Mouse (Mus musculus) stomach, embryonic 16.5 days (tissue): ENCODE measurements at regions not wholly inside any gene's neighbourhood (a gene's known extent, or its start where the extent isn't known, plus 50 kb on each side); places are given as distances from the start of the nearest gene placed in this dataset.

Experiments
- ATAC-seq: fragments of 200-750 bp; cut with Nextera tagmentation; 2 replicates; pipeline ENCODE4 v1.8.0; 2017; ENCODE audit warnings: moderate number of reproducible peaks, moderate TSS enrichment; ENCODE audit not compliant: insufficient read depth, low FRiP score
- H3K27ac ChIP-seq: fragments of 300-500 bp; sonication (generic); 2 replicates; pipeline ENCODE4 v1.5.1; 2014; ENCODE audit warnings: low read length
- H3K27me3 ChIP-seq: fragments of 300-500 bp; sonication (generic); 2 replicates; pipeline ENCODE4 v1.6.1; 2014; ENCODE audit warnings: low read length, control low read depth, mixed read lengths; ENCODE audit not compliant: control insufficient read depth, insufficient read depth
- H3K36me3 ChIP-seq: fragments of 300-500 bp; sonication (generic); 2 replicates; pipeline ENCODE4 v1.6.1; 2014; ENCODE audit warnings: low read length; ENCODE audit not compliant: control insufficient read depth, insufficient read depth
- H3K4me1 ChIP-seq: fragments of 300-500 bp; sonication (generic); 2 replicates; pipeline ENCODE4 v1.6.1; 2014; ENCODE audit warnings: low read length, control low read depth, mixed read lengths; ENCODE audit not compliant: control insufficient read depth, insufficient read depth
- H3K4me2 ChIP-seq: fragments of 300-500 bp; sonication (generic); 2 replicates; pipeline ENCODE4 v1.6.1; 2014; ENCODE audit warnings: low read depth, low read length, mixed read lengths
- H3K4me3 ChIP-seq: fragments of 300-500 bp; sonication (generic); replicated peaks from 2 replicates; pipeline ENCODE4 v1.5.1; 2014; ENCODE audit warnings: mild to moderate bottlenecking, low read length
- H3K9ac ChIP-seq: fragments of 300-500 bp; sonication (generic); 2 replicates; pipeline ENCODE4 v1.6.1; 2014; ENCODE audit warnings: low read length
- H3K9me3 ChIP-seq: fragments of 300-500 bp; sonication (generic); replicated peaks from 2 replicates; pipeline ENCODE4 v1.6.1; 2016; ENCODE audit warnings: low read length, control low read depth; ENCODE audit not compliant: control insufficient read depth
- WGBS: fragments of 180-500 bp; shearing (Covaris S2); extraction: QIAGEN DNeasy Blood & Tissue Kit; methylation state at CpG from one replicate; pipeline ENCODE4 v1.1.7; 2014; 5-methylcytosine and 5-hydroxymethylcytosine counted together

GRCm38 (mm10) chr12:39724172-39724571, 313.7 kb downstream of the Arl4a start:
- Histone ChIP-seq H3K4me2 (no peak overlapping the region), H3K4me3 (no peak overlapping the region), H3K27ac (no peak overlapping the region), H3K9me3 (no peaks in the 10 kb centered on the region), H3K27me3 (no peaks in the 10 kb centered on the region), H3K36me3 (no peaks in the 10 kb centered on the region), H3K9ac (no peak overlapping the region), H3K4me1 (no peaks in the 10 kb centered on the region)
- WGBS: 87% methylated on average over 2 of the region's 2 CpGs
- ATAC-seq: no peak

- no peak overlapping the region for H3K4me2 ChIP-seq
- H3K27ac ChIP-seq: no peak overlapping the region
- H3K9me3 ChIP-seq: no peaks in the 10 kb centered on the region
- no peak overlapping the region for H3K4me3 ChIP-seq
- no peaks in the 10 kb centered on the region for H3K4me1 ChIP-seq
- 48% methylated on average over 4 of the region's 4 CpGs for WGBS
- no peaks in the 10 kb centered on the region for H3K36me3 ChIP-seq
- no peaks in the 10 kb centered on the region for H3K27me3 ChIP-seq
- no peak overlapping the region for H3K9ac ChIP-seq
- ATAC-seq: no peak
Observed at GRCm38 (mm10) chr12:39715120-39715519, 322.7 kb downstream of the Arl4a start.

DNA sequence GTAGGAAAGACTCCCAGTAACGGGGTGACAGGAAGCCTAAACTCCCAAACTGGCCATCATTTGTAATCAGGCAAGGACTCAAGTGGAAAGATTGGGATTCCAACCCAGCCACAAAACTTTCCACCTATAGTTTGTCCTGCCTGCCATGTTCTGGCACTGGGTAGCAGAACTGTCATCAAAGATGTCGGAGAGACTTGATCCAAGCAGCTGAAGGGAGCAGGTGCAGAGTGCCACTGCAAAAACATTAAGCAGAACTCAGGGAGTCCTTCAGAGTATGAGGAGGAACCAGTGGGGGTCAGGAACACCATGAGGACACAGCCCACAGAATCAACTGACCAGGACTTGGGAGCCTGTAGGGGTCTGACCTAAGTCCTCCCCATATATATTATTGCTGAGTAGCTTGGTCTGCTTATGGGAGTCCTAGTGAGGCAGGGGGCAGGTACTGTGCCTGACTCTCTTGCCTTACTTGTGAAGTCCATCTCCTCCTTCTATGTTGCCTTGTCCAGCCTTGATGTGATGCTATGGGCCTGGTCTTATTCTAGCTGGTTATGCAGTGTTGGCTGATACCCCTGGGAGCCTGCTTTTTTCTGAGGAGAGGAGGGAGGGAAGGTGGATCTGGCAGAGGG, 323.5 kb downstream of the Arl4a start:
- no peak overlapping the region for H3K4me3 ChIP-seq
- WGBS: 92% methylated on average over 2 of the region's 2 CpGs

GRCm38 (mm10) chr12:39711807-39712206, 326.0 kb downstream of the Arl4a start:
- no peak overlapping the region for H3K27ac ChIP-seq

More for the DNA sequence above, 323.5 kb downstream of the Arl4a start:
- no peaks in the 10 kb centered on the region for H3K27me3 ChIP-seq
- H3K9me3 ChIP-seq: no peaks in the 10 kb centered on the region
- no peaks in the 10 kb centered on the region for H3K4me1 ChIP-seq
- H3K27ac ChIP-seq: no peak overlapping the region
- no peaks in the 10 kb centered on the region for H3K36me3 ChIP-seq
- ATAC-seq: no peak
- H3K4me2 ChIP-seq: no peak overlapping the region
- no peak overlapping the region for H3K9ac ChIP-seq

DNA sequence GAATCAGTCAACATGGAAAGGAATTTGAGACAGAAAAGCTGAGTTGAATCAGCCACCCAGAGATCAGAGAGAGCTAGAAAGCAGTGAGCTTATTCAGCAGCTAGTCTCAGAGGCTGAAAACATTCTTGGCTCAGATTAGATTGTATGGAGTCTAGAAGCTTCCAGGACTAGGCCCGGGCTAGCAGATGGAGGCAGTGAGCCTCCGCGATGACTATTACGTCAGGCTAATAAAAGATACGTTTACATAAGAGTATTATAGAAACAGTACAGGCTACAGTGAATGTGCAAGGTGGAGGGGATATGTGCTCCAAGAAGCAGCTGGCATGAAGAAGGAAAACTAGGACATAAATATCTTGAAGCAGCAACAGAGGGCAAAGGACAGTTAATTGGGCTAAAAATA, 328.0 kb downstream of the Arl4a start:
- Histone ChIP-seq H3K27me3 (no peaks in the 10 kb centered on the region), H3K9ac (no peak overlapping the region), H3K4me1 (no peaks in the 10 kb centered on the region), H3K4me3 (no peak overlapping the region), H3K4me2 (no peak overlapping the region), H3K27ac (no peak overlapping the region), H3K9me3 (no peaks in the 10 kb centered on the region), H3K36me3 (no peaks in the 10 kb centered on the region)
- 59% methylated on average over 5 of the region's 5 CpGs for WGBS
- ATAC-seq: no peak

More at GRCm38 (mm10) chr12:39711807-39712206, 326.0 kb downstream of the Arl4a start:
- no peak overlapping the region for H3K4me3 ChIP-seq
- H3K4me2 ChIP-seq: no peak overlapping the region
- no peaks in the 10 kb centered on the region for H3K36me3 ChIP-seq
- no peaks in the 10 kb centered on the region for H3K4me1 ChIP-seq
- H3K9me3 ChIP-seq: no peaks in the 10 kb centered on the region
- WGBS: 61% methylated on average over 1 of the region's 1 CpGs
- no peak overlapping the region for H3K9ac ChIP-seq
- ATAC-seq: no peak
- no peaks in the 10 kb centered on the region for H3K27me3 ChIP-seq

DNA sequence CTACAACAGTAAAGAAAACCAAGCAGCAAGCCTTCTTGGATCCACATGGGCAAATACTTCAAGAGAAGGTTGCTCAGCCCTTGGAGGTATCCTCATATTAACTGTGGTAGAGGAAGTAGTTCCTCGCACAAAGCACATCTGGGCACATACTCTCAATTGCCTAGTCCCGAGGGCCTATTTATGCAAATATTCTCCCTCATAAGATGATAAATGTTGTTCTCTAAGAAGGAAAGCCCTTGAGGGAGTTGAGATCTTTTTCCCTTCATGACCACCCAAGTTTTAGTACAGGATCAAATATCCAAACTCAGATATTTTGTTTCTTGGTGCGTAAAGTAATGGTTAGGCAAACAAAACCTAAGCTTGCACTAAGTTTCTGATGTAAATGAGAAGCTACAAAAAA, 340.6 kb downstream of the Arl4a start:
- 57% methylated on average over 3 of the region's 3 CpGs for WGBS
- H3K9me3 ChIP-seq: no peaks in the 10 kb centered on the region
- ATAC-seq: no peak

DNA sequence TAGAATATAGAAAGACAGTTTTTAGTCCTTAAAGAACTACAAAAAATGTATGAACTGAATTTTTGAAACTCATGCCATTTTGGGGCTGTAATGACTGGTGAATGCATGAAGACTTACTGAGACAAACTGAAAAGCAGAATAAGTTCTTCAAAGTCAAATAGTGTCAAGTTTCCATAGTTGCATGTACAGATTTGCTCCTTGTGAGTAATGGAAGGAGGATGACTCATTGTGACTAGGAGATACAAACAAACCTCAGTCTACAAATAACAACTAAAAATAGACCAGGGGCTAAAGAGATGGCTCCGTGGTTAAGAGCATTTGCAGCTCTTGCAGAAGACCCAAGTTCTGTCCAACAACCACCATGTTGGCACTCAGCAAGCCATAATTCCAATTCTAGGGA, 342.5 kb downstream of the Arl4a start:
- WGBS: 66% methylated on average over 1 of the region's 1 CpGs
- H3K36me3 ChIP-seq: no peaks in the 10 kb centered on the region
- no peaks in the 10 kb centered on the region for H3K4me1 ChIP-seq
- H3K9me3 ChIP-seq: no peaks in the 10 kb centered on the region
- H3K9ac ChIP-seq: no peak overlapping the region
- H3K4me3 ChIP-seq: no peak overlapping the region
- no peak overlapping the region for H3K27ac ChIP-seq
- ATAC-seq: no peak
- H3K27me3 ChIP-seq: no peaks in the 10 kb centered on the region
- no peak overlapping the region for H3K4me2 ChIP-seq

More for the DNA sequence above, 340.6 kb downstream of the Arl4a start:
- H3K4me1 ChIP-seq: no peaks in the 10 kb centered on the region
- H3K4me3 ChIP-seq: no peak overlapping the region
- H3K36me3 ChIP-seq: no peaks in the 10 kb centered on the region
- H3K9ac ChIP-seq: no peak overlapping the region
- no peak overlapping the region for H3K4me2 ChIP-seq
- no peaks in the 10 kb centered on the region for H3K27me3 ChIP-seq
- H3K27ac ChIP-seq: no peak overlapping the region

GRCm38 (mm10) chr12:39692043-39692442, 345.8 kb downstream of the Arl4a start:
- no peak overlapping the region for H3K4me3 ChIP-seq
- 81% methylated on average over 2 of the region's 2 CpGs for WGBS
- no peaks in the 10 kb centered on the region for H3K4me1 ChIP-seq
- H3K9ac ChIP-seq: no peak overlapping the region
- H3K27ac ChIP-seq: no peak overlapping the region
- no peaks in the 10 kb centered on the region for H3K36me3 ChIP-seq
- H3K27me3 ChIP-seq: no peaks in the 10 kb centered on the region
- no peak for ATAC-seq
- no peaks in the 10 kb centered on the region for H3K9me3 ChIP-seq
- H3K4me2 ChIP-seq: no peak overlapping the region

- Histone ChIP-seq H3K9me3 (no peaks in the 10 kb centered on the region), H3K4me1 (no peaks in the 10 kb centered on the region), H3K4me3 (no peak overlapping the region), H3K27ac (no peak overlapping the region), H3K36me3 (no peaks in the 10 kb centered on the region), H3K4me2 (no peak overlapping the region), H3K9ac (no peak overlapping the region), H3K27me3 (no peaks in the 10 kb centered on the region)
- ATAC-seq: no peak
Observed at GRCm38 (mm10) chr12:39685399-39685798, 352.4 kb downstream of the Arl4a start.
